Mouse (Mus musculus) heart, adult 2 months (tissue): ENCODE results near the gene Izumo4. TPM values are rescaled to one million over a fixed set of nuclear protein-coding genes. Genes with fewer than 3 reads are reported as not detected.
A peak's percentile ranks its signal among the peaks of the same experiment; 100 is the strongest.

Source experiments
- DNase-seq, 2 experiments: peaks; one replicate each; pipeline ENCODE4 v3.0.0; 2021
- H3K27ac ChIP-seq: fragments of 200-600 bp; 2 replicates; pipeline ENCODE4 v1.8.1; 2022
- H3K27me3 ChIP-seq: fragments of 200-500 bp; 2 replicates; pipeline ENCODE4 v1.6.1; 2012; ENCODE audit warnings: mild to moderate bottlenecking, low read length, inconsistent platforms, mixed read lengths; ENCODE audit not compliant: control insufficient read depth, insufficient read depth
- H3K36me3 ChIP-seq: fragments of 200-500 bp; 2 replicates; pipeline ENCODE4 v1.6.1; 2012; ENCODE audit warnings: low read length, inconsistent platforms; ENCODE audit not compliant: control insufficient read depth, insufficient read depth
- H3K4me1 ChIP-seq: fragments of 200-500 bp; 2 replicates; pipeline ENCODE4 v1.6.1; 2011; ENCODE audit warnings: low read length; ENCODE audit not compliant: control insufficient read depth, insufficient read depth
- H3K4me3 ChIP-seq: fragments of 200-600 bp; 2 replicates; pipeline ENCODE4 v1.8.1; 2022
- H3K79me2 ChIP-seq: fragments of 200-500 bp; replicated peaks from 2 replicates; pipeline ENCODE4 v1.6.1; 2012; ENCODE audit warnings: mild to moderate bottlenecking, inconsistent platforms, low read length, moderate library complexity, mixed read lengths; ENCODE audit not compliant: control insufficient read depth, insufficient read depth
- H3K9ac ChIP-seq: fragments of 200-500 bp; 2 replicates; pipeline ENCODE4 v1.6.1; 2012; ENCODE audit warnings: low read depth, mild to moderate bottlenecking, control low read depth, inconsistent platforms, low read length, mixed read lengths
- CTCF ChIP-seq: fragments of 200-600 bp; IDR thresholded peaks from 2 replicates; pipeline ENCODE4 v1.8.1; 2022; ENCODE audit warnings: antibody characterized with exemption, mild to moderate bottlenecking, moderate library complexity
- EP300 ChIP-seq: fragments of 200-500 bp; IDR thresholded peaks from 2 replicates; pipeline ENCODE4 v1.6.1; 2011; ENCODE audit warnings: low read depth, low read length, control low read depth; ENCODE audit not compliant: insufficient read depth
- POLR2A ChIP-seq: fragments of 200-500 bp; IDR thresholded peaks from 2 replicates; pipeline ENCODE4 v1.6.1; 2011; ENCODE audit warnings: mild to moderate bottlenecking, low read depth, low read length, control low read depth; ENCODE audit not compliant: insufficient read depth
- WGBS: fragments of 180-500 bp; shearing (Covaris S2); methylation state at CpG from one replicate; pipeline ENCODE4 v1.1.7; 2018; 5-methylcytosine and 5-hydroxymethylcytosine counted together
- intact Hi-C: fragments of 180-260 bp; cut with DNase I; formaldehyde crosslinking; loops from one replicate; pipeline ENCODE4 v1.15.1; 2025
- polyA plus RNA-seq: library from polyadenylated mRNA; depleted of rRNA; stranded (reverse); fragments of >200 nt; gene quantifications from 2 replicates; pipeline ENCODE4 v1.2.3, GENCODE M21; 2012
- total RNA-seq, 2 experiments: library from RNA; stranded (reverse); gene quantifications; 2 replicates each; pipeline ENCODE4 v1.2.3; 2021

The Izumo4 gene
- total and polyA plus RNA-seq, 3 experiments = 3.4 to 15.6 (median 3.8) TPM

DNA sequence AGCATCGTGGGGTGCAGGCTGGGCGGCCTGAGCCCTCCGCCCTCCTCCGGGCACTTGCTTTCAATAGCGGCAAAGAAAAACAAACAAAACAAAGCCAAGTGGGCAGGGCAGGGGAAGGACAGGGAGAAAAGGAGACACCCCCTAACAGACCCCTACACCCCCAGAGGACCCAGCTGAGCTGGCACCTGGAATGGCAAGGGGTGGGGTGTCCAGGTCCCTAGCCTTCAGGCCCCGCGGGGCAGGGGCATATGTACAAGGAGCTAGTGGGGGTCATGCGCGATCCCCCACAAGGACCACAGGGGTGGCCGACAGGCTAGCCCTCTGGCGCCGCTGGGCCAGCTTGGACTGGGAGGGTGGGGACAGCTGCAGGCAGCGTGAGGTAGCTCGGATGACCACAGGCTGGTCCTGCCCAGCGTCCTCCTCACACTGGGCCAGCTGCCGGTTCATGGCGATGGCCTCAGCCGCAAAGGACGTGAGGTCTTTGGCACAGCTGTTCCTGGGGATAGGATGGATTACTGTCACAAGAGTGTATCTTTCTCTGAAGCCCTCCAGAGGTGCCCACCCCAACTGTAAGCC is 35.1 kb upstream of the Izumo4 start:
- peak overlapping the region; percentile 99 for H3K27ac ChIP-seq
- H3K9ac ChIP-seq = no peak overlapping the region; the same call in 1 of the 2 replicates
- no peak for DNase-seq
- H3K27me3 ChIP-seq = no peaks in the 10 kb centered on the region
- intact Hi-C loops = no loop called here
- H3K4me1 ChIP-seq = peaks cover 37% of the 10 kb centered on the region
- peaks cover 24% of the 10 kb centered on the region for H3K36me3 ChIP-seq
- TF ChIP-seq CTCF (no peak), EP300 (no peak), POLR2A (no peak)
- H3K79me2 ChIP-seq = no peaks in the 10 kb centered on the region; the same call in 1 of the 2 replicates
- H3K4me3 ChIP-seq = no peak overlapping the region
- 71% methylated on average over 19 of the region's 19 CpGs for WGBS

DNA sequence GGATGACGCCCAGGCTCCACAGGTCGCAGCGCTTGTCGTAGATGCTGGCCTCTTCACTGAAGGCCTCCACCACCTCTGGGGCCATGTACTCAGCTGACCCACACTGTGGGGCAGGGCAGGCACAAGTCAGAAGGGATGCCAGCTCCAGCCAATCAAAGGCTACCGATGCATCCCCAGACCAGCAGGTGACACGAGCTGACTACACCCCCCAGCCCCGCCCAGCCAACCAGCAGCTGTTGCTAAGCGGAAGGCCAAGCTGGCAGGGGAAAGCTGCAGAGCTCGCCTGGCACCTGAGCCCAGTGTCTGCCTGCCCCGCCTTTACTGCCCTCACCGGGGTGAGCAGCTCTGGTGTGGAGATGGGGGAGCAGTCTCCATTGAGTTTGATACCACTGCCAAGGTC is 33.4 kb upstream of the Izumo4 start:
- peaks cover 50% of the 10 kb centered on the region for H3K4me1 ChIP-seq
- peak overlapping the region; percentile 97 for H3K27ac ChIP-seq
- peak; percentile 61 to 71 for DNase-seq
- H3K27me3 ChIP-seq = no peaks in the 10 kb centered on the region
- intact Hi-C loops = no loop called here
- no peak for TF ChIP-seq POLR2A
- no peak for TF ChIP-seq CTCF
- no peak for TF ChIP-seq EP300
- peaks cover 33% of the 10 kb centered on the region for H3K36me3 ChIP-seq
- WGBS = 64% methylated on average over 11 of the region's 11 CpGs
- H3K79me2 ChIP-seq = peaks cover 5% of the 10 kb centered on the region
- no peak overlapping the region for H3K4me3 ChIP-seq
- no peak overlapping the region for H3K9ac ChIP-seq

DNA sequence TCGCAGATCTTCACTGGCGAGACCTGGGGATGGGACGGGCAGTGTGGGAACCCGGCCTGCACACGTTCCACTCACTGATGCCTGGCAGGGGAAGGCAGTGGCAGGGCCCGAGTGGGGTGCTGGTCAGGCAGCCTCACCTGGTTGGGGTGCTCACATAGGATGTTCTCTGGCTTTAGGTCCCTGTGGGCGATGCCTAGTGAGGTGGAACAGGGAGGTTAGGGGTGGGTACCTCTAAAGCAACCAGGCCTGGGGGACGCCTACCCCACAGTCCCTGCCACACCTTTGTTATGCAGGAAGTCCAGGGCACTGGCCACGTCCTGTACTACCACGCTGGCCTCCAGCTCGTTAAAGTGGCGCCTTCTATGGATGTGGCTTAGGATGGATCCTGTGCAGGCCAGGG is 33.0 kb upstream of the Izumo4 start:
- H3K4me1 ChIP-seq = peaks cover 51% of the 10 kb centered on the region
- peaks cover 6% of the 10 kb centered on the region for H3K79me2 ChIP-seq
- no peak overlapping the region for H3K9ac ChIP-seq
- 74% methylated on average over 12 of the region's 12 CpGs for WGBS
- H3K36me3 ChIP-seq = peaks cover 33% of the 10 kb centered on the region
- intact Hi-C loops = no loop called here
- H3K27ac ChIP-seq = peak overlapping the region; percentile 97
- TF ChIP-seq EP300 (no peak), POLR2A (0 out of 2 replicates have a peak, but pooled peaks have one; percentile 18)
- no peak overlapping the region for H3K4me3 ChIP-seq
- H3K27me3 ChIP-seq = no peaks in the 10 kb centered on the region
- DNase-seq = peak in 1 of 2 experiments; percentile 33

DNA sequence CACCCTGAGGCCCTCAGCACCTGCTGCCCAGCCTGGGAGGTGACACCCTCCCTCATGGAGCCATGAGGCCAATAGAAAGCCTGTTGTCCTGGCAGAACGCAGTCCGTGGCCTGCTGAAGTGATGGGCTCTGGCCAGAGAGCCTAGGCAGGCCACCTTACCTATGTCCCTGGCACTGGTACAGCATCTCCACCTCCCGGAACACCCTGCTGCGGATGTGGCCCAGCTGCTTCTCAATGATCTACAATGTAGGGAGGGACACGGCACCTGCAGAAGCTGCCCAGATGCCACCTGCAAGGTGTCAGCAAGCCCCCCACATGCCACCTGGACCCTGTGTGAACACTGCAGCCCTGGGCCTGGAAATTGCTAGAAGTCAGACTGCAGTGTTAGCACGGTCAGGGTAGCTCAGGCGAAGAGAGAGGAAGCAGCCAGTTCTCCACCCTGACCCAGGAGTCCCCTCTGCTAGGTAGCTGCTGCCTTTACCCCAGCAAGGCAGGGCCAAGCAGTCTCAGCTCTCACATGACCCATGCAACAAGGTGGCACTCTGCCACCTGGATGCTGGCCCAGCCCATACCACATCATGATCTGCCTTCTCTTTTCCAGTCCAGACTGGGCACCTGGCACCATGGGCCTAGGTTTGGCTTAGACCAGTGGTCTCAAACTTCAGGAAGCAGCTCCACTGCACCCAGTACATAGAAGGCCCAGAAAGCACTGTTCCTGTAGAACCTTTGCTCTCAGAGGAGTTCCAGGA is 32.1 kb upstream of the Izumo4 start:
- peaks cover 33% of the 10 kb centered on the region for H3K36me3 ChIP-seq
- peaks cover 49% of the 10 kb centered on the region for H3K4me1 ChIP-seq
- TF ChIP-seq CTCF (no peak), EP300 (peak; percentile 57; the same call in 1 of the 2 replicates), POLR2A (0 out of 2 replicates have a peak, but pooled peaks have one; percentile 17)
- whole genome bisulfite sequencing = 67% methylated on average over 7 of the region's 7 CpGs
- H3K27me3 ChIP-seq = no peaks in the 10 kb centered on the region
- intact Hi-C loops = no loop called here
- DNase-seq = peak; percentile 79 to 87
- peak overlapping the region; percentile 36 for H3K9ac ChIP-seq
- H3K27ac ChIP-seq = peak overlapping the region; percentile 97
- H3K4me3 ChIP-seq = no peak overlapping the region
- H3K79me2 ChIP-seq = peaks cover 6% of the 10 kb centered on the region

DNA sequence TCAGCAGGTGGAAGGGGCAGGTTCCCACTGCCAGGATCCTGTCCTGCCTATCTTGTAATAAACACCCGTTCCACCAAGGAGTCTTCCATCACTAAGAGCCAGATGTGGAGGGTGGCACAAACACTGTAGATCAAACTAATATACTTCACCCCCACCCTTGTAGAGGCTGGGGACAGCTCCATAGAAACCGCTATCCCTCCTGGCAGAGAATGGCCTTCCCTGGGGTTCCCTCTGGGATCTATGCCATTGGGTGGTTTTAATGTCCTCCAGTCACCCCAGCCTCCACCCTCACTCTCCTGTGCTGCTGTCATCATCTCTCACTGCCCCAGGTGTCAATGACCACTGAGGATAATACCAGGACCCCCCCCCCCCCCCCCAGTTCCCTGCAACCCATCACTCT is 31.5 kb upstream of the Izumo4 start:
- H3K4me1 ChIP-seq = peaks cover 44% of the 10 kb centered on the region

DNA sequence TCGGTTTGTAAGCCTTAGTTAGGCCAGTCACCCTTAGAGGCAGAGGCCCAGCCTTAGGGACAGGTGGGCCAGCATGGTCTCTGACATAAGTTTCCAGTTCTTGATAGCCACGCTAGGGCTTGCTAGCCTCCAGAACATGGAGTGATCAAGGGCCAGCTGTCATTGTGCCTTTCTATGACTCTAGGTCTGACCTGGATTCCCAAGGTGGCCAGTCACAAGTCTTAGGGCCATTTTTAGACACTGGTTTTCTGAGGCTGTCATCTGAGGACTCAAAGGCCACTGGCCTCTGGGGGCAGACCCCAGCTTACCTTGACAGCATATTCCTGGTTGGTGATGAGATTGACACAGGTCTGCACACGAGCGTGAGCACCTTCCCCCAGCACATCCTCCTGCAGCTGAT is 30.7 kb upstream of the Izumo4 start:
- intact Hi-C loops = no loop called here
- peak overlapping the region; percentile 97 for H3K27ac ChIP-seq
- H3K27me3 ChIP-seq = no peaks in the 10 kb centered on the region
- H3K4me3 ChIP-seq = no peak overlapping the region
- peaks cover 25% of the 10 kb centered on the region for H3K36me3 ChIP-seq
- H3K4me1 ChIP-seq = peaks cover 41% of the 10 kb centered on the region
- H3K9ac ChIP-seq = peak overlapping the region; percentile 29
- TF ChIP-seq CTCF = no peak
- TF ChIP-seq POLR2A = no peak
- TF ChIP-seq EP300 = no peak
- peak in 1 of 2 experiments; percentile 46 for DNase-seq
- H3K79me2 ChIP-seq = peaks cover 6% of the 10 kb centered on the region
- 70% methylated on average over 4 of the region's 4 CpGs for WGBS

More for the DNA sequence above, 31.5 kb upstream of the Izumo4 start:
- Histone ChIP-seq H3K9ac (peak overlapping the region; percentile 36; the same call in 1 of the 2 replicates), H3K79me2 (peaks cover 6% of the 10 kb centered on the region), H3K4me3 (no peak overlapping the region), H3K27ac (peak overlapping the region; percentile 97), H3K27me3 (no peaks in the 10 kb centered on the region), H3K36me3 (peaks cover 29% of the 10 kb centered on the region)
- WGBS = 53% methylated on average over 2 of the region's 2 CpGs
- TF ChIP-seq CTCF = no peak
- no peak for TF ChIP-seq EP300
- TF ChIP-seq POLR2A = no peak
- no peak for DNase-seq
- intact Hi-C loops = no loop called here
